Mouse (Mus musculus): ENCODE measurements around the gene Tcea2. TPM values are rescaled to one million over a fixed set of nuclear protein-coding genes. Genes with fewer than 3 reads are reported as not detected.

Tcea2 gene
- polyA plus RNA-seq, 1 experiment, result 4.3 TPM

DNA sequence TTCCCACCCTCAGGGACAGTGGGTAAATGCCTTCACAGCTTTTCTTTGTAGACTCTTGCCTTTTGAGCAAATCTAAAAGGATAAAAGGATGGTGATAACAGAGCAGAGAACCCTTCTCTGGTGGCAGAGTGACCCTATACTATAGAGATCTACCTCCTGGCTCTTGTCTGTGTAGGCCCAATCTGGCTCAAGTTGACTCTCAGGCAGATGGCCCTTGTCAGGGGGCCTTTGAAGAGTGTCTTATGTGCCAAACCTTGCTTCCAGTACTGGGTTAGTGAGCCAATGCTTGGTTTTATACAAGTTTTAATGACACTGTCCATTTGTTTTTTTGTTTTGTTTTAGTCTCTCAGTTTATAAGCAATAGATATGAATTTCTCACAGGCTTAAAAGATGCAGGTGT lies 41.1 kb downstream of the Tcea2 start:
- Histone ChIP-seq H3K4me1 (ENCODE audit: control insufficient read depth, insufficient read depth, insufficient read length, low read length) (no peaks in the 10 kb centered on the region), H3K36me3 (ENCODE audit: control insufficient read depth, insufficient read depth, low read length) (no peaks in the 10 kb centered on the region), H3K27me3 (ENCODE audit: control insufficient read depth, insufficient read depth, low read length) (no peaks in the 10 kb centered on the region), H3K27ac (ENCODE audit: insufficient read depth, low read depth, low read length) (no peak overlapping the region), H3K4me3 (ENCODE audit: low read depth, low read length) (no peak overlapping the region)
- no peak for TF ChIP-seq CTCF (IDR thresholded peaks at IDR 0.05; ENCODE audit: extremely low read depth, insufficient read length, insufficient replicate concordance, low read depth, low read length)
- no peak for TF ChIP-seq POLR2A (IDR thresholded peaks at IDR 0.05; ENCODE audit: low read depth, low read length)

DNA sequence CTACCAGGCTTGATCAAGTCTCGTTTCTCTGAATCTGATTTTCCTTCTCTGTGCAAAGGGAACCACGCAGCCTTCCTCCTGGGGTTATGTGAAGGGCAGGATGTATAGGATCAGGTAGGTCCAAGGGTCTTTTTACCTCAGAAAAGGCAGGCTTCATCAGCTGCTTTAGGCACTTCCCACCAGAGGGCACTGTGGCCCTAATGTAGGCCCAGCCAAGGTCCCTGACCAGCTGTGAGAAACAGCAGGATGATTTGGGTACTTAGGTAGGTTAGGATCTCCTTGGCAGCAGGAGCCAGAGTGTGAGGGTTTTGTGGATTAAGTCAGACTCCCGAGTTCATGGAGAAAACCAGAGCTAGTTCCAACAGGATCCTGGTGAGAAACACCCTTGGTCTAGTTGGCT lies 42.1 kb downstream of the Tcea2 start:
- no peak for TF ChIP-seq POLR2A (IDR thresholded peaks at IDR 0.05; ENCODE audit: low read depth, low read length)
- peak; percentile 54; the same call in 1 of the 2 replicates for TF ChIP-seq CTCF (IDR thresholded peaks at IDR 0.05; ENCODE audit: extremely low read depth, insufficient read length, insufficient replicate concordance, low read depth, low read length)
- no peaks in the 10 kb centered on the region for H3K4me1 ChIP-seq (ENCODE audit: control insufficient read depth, insufficient read depth, insufficient read length, low read length)
- H3K36me3 ChIP-seq (ENCODE audit: control insufficient read depth, insufficient read depth, low read length), result no peaks in the 10 kb centered on the region
- H3K27ac ChIP-seq (ENCODE audit: insufficient read depth, low read depth, low read length), result no peak overlapping the region
- WGBS, result 14% methylated on average over 3 of the region's 3 CpGs
- no peak overlapping the region for H3K4me3 ChIP-seq (ENCODE audit: low read depth, low read length)
- H3K27me3 ChIP-seq (ENCODE audit: control insufficient read depth, insufficient read depth, low read length), result no peaks in the 10 kb centered on the region

DNA sequence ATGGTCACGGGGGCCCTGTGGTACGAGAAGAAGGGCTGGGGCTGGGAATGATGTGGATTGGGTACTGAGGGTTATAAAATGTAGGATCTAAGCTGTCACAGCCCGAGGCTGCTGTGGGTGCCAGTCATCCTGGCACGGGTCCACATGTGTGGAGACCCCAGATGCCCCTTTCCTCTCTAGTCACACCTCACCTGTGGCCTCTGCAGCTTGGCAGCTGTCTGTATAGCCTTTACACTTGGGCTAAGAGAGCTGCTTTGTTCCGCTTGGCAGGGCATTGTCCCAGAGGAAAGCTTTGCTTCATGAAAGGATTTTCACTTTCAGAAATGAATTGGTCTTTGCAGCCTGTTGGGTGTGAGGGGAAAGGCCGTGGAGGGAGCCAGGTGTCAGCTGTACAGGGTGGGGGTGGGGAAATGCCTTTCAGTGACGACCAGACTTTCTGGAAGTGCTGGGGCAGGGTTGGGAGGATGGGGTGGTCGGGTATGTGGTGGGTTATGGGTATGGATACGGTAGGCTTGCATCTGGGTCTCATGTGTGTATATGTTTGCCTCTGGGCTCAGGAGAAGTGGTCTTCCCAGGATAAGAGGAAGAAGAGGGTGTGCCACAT lies 47.7 kb downstream of the Tcea2 start:
- no peaks in the 10 kb centered on the region for H3K27me3 ChIP-seq (ENCODE audit: control insufficient read depth, insufficient read depth, low read length)
- 31% methylated on average over 9 of the region's 9 CpGs for WGBS
- TF ChIP-seq CTCF (IDR thresholded peaks at IDR 0.05; ENCODE audit: extremely low read depth, insufficient read length, insufficient replicate concordance, low read depth, low read length), result no peak
- no peak for TF ChIP-seq POLR2A (IDR thresholded peaks at IDR 0.05; ENCODE audit: low read depth, low read length)
- no peaks in the 10 kb centered on the region for H3K4me1 ChIP-seq (ENCODE audit: control insufficient read depth, insufficient read depth, insufficient read length, low read length)
- no peaks in the 10 kb centered on the region for H3K36me3 ChIP-seq (ENCODE audit: control insufficient read depth, insufficient read depth, low read length)
- no peak overlapping the region for H3K4me3 ChIP-seq (ENCODE audit: low read depth, low read length)
- no peak overlapping the region for H3K27ac ChIP-seq (ENCODE audit: insufficient read depth, low read depth, low read length)

DNA sequence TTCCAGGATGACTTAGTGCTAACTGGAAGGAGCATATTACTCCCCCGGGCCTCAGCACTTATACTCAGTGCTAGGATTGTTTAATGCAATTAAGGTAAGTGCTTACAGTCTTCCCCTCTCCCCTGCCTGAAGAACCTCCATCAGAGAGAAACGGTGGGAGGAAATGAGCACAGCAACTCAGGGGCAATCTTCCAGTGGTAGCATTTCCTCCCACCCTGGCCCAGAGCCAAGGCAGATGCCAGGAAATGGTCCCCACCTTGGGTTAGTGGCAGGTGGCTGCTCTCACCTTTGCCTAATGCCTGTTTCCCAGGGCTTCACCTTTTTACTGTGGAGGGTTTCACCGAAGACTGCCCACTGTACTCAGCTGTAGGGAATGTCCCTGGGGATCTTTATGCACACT lies 49.9 kb downstream of the Tcea2 start:
- Histone ChIP-seq H3K4me3 (ENCODE audit: low read depth, low read length) (no peak overlapping the region), H3K4me1 (ENCODE audit: control insufficient read depth, insufficient read depth, insufficient read length, low read length) (no peaks in the 10 kb centered on the region), H3K27ac (ENCODE audit: insufficient read depth, low read depth, low read length) (no peak overlapping the region), H3K27me3 (ENCODE audit: control insufficient read depth, insufficient read depth, low read length) (no peaks in the 10 kb centered on the region), H3K36me3 (ENCODE audit: control insufficient read depth, insufficient read depth, low read length) (no peaks in the 10 kb centered on the region)
- no peak for TF ChIP-seq CTCF (IDR thresholded peaks at IDR 0.05; ENCODE audit: extremely low read depth, insufficient read length, insufficient replicate concordance, low read depth, low read length)
- TF ChIP-seq POLR2A (IDR thresholded peaks at IDR 0.05; ENCODE audit: low read depth, low read length), result no peak
- 34% methylated on average over 3 of the region's 3 CpGs for WGBS

Other genes starting within 250 kb of the Tcea2 start
- 1.5 and 1.6 TPM in 2 replicates for gene Zbtb46, start 220.9 kb upstream of the Tcea2 start, polyA plus RNA-seq (2012; rRNA removed)
- gene Abhd16b, start 187.1 kb upstream of the Tcea2 start, polyA plus RNA-seq (2012; rRNA removed), result not detected in 2 replicates
- 14.6 and 27.3 TPM in 2 replicates for gene Tpd52l2, start 183.2 kb upstream of the Tcea2 start, polyA plus RNA-seq (2012; rRNA removed)
- 20.6 and 48.2 TPM in 2 replicates for gene Dnajc5, start 159.8 kb upstream of the Tcea2 start, polyA plus RNA-seq (2012; rRNA removed)
- gene Uckl1, start 95.4 kb upstream of the Tcea2 start, polyA plus RNA-seq (2012; rRNA removed), result 96.9 and 149 TPM in 2 replicates
- 4.9 and 10.4 TPM in 2 replicates for gene Prpf6, start 88.4 kb upstream of the Tcea2 start, polyA plus RNA-seq (2012; rRNA removed)
- 12.7 and 15.7 TPM in 2 replicates for gene Zfp512b, start 87.5 kb upstream of the Tcea2 start, polyA plus RNA-seq (2012; rRNA removed)
- gene Samd10, start 81.1 kb upstream of the Tcea2 start, polyA plus RNA-seq (2012; rRNA removed), result 13.6 and 26.0 TPM in 2 replicates
- 0.29 and 0.42 TPM in 2 replicates for gene Gm29797, start 23.3 kb upstream of the Tcea2 start, polyA plus RNA-seq (2012; rRNA removed)
- gene Sox18, start 8.7 kb upstream of the Tcea2 start, polyA plus RNA-seq (2012; rRNA removed), result 39.0 and 59.8 TPM in 2 replicates
- gene Rgs19, start 13.7 kb downstream of the Tcea2 start, polyA plus RNA-seq (2012; rRNA removed), result 19.9 and 24.1 TPM in 2 replicates
- gene Lkaaear1, start 18.1 kb downstream of the Tcea2 start, polyA plus RNA-seq (2012; rRNA removed), result not detected in 2 replicates
- 0.11 and 0.19 TPM in 2 replicates for gene Oprl1, start 34.7 kb downstream of the Tcea2 start, polyA plus RNA-seq (2012; rRNA removed)
- 0.63 and 0.77 TPM in 2 replicates for gene Myt1, start 83.0 kb downstream of the Tcea2 start, polyA plus RNA-seq (2012; rRNA removed)
- gene Pcmtd2, start 157.5 kb downstream of the Tcea2 start, polyA plus RNA-seq (2012; rRNA removed), result 4.5 and 7.6 TPM in 2 replicates
- gene Polr3k, start 184.0 kb downstream of the Tcea2 start, polyA plus RNA-seq (2012; rRNA removed), result 1.4 and 1.5 TPM in 2 replicates

Measured in small intestine, adult 2 months (tissue).